Mouse (Mus musculus): ENCODE results near the gene Tppp3.
A peak's percentile ranks its signal among the peaks of the same experiment; 100 is the strongest.

Gene Tppp3

GRCm38 (mm10) chr8:105471314-105472015, at the start of gene Tppp3:
Gene Tppp3 (minus strand): TSS chr8:105471526.
- peak; percentile 95 for DNase-seq (ENCODE audit: low spot score)

GRCm38 (mm10) chr8:105521061-105521460, 49.7 kb upstream of the Tppp3 start:
- DNase-seq (ENCODE audit: low spot score), result no peak

GRCm38 (mm10) chr8:105520521-105520920, 49.2 kb upstream of the Tppp3 start:
- no peak for DNase-seq (ENCODE audit: low spot score)

GRCm38 (mm10) chr8:105519591-105519990, 48.3 kb upstream of the Tppp3 start:
- no peak for DNase-seq (ENCODE audit: low spot score)

GRCm38 (mm10) chr8:105518436-105519313, 47.3 kb upstream of the Tppp3 start, which contains the start of gene Hsd11b2:
Gene Hsd11b2 (plus strand): TSS chr8:105518755.
- no peak for DNase-seq (ENCODE audit: low spot score)

DNA sequence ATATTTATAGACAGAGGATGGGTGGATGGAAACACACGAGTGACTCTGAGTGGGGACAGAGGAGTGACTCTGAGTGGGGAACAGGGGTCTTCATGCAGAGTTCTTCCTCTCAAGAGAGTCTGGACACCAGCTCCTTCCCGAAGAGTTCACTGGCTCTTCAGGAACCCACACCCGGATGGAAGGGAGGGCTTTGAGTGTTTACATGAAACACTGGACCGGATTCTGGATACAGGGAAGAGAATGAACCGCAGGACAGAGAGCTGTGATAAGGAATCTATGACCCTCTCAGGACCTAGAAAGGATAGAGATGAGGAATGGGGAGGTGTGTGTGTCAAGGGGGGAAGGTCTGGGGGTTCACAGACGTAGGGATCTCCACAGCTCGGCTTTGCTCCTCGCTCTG, 46.0 kb upstream of the Tppp3 start:
- no peak for DNase-seq (ENCODE audit: low spot score)

DNA sequence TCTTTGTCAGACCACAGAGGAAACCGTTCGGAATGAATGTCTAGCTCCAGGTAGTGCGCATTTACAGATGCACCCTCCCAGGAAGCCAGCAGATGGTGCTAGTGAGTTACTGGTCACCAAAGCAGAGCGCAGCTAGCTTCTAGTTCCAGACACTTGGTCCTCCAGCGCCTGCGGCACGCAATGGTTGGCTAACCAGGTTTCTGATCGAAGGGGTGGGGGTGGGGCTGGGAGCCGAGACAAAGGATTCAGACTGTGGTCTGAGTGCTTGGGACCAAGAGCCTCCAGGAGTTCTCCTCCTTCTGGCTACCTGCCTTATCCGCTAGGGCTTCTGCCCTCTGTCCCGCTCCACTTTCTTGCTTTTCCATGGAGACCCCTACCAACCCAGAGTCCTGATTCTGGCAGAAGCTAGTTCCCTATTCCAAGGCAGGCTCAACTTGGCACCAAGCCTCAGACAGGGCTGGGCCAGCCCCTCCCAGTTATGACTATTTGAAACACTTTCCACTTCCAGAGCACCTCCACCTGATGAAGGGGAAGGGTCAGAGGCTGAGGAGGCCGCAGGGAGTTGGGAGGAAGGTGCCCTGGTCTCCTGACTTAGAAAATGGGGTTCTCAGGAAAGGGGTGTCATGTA, 44.8 kb upstream of the Tppp3 start:
- peak; percentile 52 for DNase-seq (ENCODE audit: low spot score)

- DNase-seq (ENCODE audit: low spot score), result peak; percentile 62
These were observed 43.3 kb upstream of the Tppp3 start for GRCm38 (mm10) chr8:105514656-105515055.

DNA sequence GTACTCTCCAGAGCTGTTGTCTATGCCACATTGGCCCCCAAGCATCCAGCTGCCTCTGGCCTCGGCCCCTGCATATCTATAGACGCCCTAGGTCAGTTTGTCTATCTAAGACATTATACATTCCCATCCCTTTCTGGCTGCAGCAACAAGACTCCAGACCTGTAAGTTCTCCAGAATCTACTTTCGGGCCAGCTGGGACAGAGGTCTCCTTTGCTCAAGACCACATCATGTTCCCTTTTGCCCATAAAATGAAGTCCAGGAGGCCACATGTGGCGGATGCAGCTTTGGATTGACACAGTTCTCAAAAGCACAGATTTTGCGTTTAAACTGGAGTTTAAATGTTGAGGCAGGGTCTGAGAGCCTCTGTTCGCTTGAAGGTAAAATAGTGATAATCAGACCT, 42.9 kb upstream of the Tppp3 start:
- DNase-seq (ENCODE audit: low spot score), result no peak

DNA sequence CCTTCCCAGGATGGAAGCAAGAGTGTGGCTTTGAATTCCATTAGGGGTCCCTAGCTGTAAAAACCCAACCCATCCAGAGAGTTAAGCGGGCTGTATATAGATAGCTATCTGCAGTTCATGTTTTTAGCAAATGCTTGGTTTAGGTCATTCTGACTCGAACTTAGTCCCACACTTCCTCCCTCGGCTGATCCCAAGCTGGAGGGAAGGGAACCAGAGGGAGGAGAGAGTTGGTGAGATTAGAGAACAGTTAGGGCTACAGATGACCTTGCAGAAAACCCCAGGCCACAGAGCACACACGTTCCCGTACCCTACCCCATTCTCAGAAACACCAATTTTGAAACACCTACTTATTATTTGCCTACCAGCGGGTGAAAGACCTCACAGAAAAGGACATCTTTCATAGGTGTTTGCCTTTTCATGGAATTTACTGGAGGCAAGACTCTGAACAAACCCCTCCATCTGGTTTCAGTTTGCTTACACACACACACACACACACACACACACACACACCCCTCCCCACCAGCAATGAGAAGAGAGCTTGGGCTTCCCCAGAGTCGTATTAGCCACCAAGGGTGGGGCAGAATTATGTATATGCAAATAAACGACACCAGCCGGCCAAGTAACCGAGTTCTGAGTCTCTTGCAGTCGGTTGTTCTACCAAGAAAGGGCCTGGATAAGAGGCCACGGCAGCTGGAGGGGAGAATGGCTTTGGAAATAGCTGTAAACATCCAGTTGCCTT, 38.8 kb upstream of the Tppp3 start:
- no peak for DNase-seq (ENCODE audit: low spot score)

DNA sequence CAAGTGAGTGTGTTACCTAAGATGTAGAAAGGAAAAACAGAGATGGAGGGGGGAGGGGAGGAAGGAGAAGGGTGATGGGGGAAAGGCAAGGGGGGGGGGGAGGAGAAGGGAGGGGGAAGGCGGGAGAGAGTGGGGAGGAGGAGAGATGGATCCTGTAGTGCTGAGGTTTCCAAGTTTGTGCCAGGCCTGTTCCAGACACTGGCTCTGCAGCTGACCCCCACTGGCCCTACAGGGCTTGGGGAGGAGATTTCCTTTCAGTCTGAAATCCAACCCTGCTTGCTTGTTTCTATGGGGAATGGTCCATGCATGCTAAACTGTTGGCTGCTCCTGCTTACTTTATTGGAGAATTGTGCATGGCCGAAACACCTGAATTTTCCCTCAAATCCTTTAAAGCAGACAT, 37.4 kb upstream of the Tppp3 start:
- no peak for DNase-seq (ENCODE audit: low spot score)

DNA sequence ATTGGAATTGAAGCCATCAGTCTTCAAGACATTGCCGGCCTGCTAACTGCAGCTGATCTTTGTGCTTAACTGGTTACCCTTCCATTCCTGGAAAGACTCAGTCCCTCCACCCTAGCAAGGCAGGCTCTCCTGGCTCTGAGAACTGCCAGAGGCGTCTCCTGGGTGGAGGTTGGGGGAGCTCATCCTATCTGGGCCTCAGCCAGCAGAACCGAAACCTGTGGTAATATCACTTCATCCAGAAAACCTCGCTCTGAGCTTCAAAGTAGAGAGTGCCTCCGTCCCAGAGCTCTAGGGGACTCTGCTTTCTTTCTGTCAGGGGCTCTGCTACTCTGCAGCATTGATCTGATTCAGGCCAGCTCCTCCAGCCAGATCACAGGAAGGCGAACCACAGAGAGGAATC, 35.7 kb upstream of the Tppp3 start:
- DNase-seq (ENCODE audit: low spot score), result no peak

DNA sequence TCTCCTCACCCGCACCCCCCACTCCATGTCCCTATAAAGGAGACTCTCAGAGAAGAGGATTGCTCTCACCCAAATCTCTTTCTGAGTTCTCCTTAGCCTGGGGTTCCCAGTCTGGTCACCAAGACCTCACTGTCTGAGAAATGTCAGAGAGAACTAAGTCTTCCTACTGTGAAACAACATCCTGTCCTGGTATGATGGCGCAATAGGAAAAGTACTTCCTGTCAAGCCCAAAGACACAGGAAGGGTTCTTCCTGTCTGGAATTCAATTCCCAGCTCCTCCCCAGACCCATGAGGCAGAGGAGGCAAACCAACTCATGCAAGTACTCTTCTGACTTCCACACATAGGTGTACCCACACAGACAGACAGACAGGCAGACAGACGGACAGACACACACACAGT, 33.3 kb upstream of the Tppp3 start:
- DNase-seq (ENCODE audit: low spot score), result no peak

DNA sequence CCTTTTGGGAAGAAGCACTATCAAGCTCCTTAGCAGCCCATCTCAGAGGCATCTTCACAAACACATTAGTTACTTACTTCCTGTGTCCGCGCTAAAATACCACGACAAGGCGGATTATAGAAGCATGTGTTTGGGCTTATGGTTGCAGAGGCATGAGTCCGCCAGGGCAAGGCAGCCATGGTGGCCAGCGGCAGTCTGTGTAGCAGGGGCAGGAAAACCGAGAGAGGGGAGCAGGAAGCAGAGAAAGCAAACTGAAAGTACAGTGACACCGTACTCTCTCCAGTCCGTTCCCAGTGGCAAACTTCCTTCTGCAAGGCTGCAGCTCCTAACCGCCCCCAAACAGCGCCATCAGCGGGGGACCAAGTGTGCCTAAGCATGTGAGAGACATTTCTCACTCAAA, 28.5 kb upstream of the Tppp3 start:
- no peak for DNase-seq (ENCODE audit: low spot score)

- peak; percentile 77 for DNase-seq (ENCODE audit: low spot score)
These were observed 25.3 kb upstream of the Tppp3 start, which contains the start of gene Zdhhc1 for GRCm38 (mm10) chr8:105496439-105497180. Gene Zdhhc1 (minus strand): TSS chr8:105496902.

GRCm38 (mm10) chr8:105495350-105496302, 24.3 kb upstream of the Tppp3 start:
- DNase-seq (ENCODE audit: low spot score), result no peak

DNA sequence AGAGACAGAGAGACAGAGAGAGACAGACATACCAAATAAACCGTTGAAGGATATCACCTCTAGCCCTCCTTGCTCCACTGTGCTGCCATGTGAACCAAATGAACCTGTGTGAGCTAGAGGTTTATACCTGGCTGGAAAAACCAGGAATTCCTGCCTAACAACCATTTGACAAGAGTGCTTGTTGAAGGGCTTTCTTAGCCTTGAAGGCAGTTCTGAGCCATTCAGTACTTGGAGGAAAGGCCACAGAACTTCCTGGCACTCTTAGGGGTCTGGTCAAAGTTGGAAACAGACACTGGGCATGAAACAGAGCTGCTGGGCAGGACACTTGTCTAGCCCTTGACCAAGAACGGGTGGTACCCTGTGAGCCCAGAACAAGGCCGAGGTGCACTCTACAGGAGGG, 23.2 kb upstream of the Tppp3 start:
- DNase-seq (ENCODE audit: low spot score), result no peak

DNA sequence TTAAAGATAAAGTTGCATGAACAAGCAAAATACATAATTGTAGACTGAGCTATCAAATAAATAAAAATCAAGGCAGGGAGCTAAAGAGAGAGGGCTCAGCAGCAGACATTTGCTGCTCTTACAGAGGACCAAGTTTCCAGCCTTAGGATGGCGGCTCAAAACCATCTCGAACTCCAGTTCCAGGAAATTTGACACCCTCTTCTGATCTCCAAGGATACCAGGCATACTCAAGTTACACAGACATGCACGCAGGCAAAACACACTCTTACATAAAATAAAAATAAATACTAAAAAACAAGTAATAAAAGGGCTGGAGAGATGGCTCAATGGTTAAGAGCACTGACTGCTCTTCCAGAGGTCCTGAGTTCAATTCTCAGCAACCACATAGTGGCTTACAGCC, 22.2 kb upstream of the Tppp3 start:
- DNase-seq (ENCODE audit: low spot score), result no peak

GRCm38 (mm10) chr8:105489281-105489680, 18.0 kb upstream of the Tppp3 start:
- DNase-seq (ENCODE audit: low spot score), result no peak

GRCm38 (mm10) chr8:105488082-105488481, 16.8 kb upstream of the Tppp3 start:
- DNase-seq (ENCODE audit: low spot score), result no peak

Data from ovary, adult 18-20 months (tissue).